Mouse (Mus musculus) thymus, adult 2 months (tissue): ENCODE measurements at regions not wholly inside any gene's neighbourhood (a gene's known extent, or its start where the extent isn't known, plus 50 kb on each side); places are given as distances from the start of the nearest gene placed in this dataset.

Source experiments
- CTCF ChIP-seq: fragments of 200-500 bp; IDR thresholded peaks from 2 replicates; pipeline ENCODE4 v1.5.1; 2012; ENCODE audit warnings: mild to moderate bottlenecking, control low read depth, low read length, moderate library complexity, borderline replicate concordance; ENCODE audit not compliant: control insufficient read depth, poor library complexity, insufficient read depth; ENCODE audit errors: extremely low read depth
- POLR2A ChIP-seq: fragments of 200-500 bp; IDR thresholded peaks from 2 replicates; pipeline ENCODE4 v1.6.1; 2012; ENCODE audit warnings: mild to moderate bottlenecking, low read length, control low read depth, moderate library complexity; ENCODE audit not compliant: control insufficient read depth, poor library complexity, insufficient read depth; ENCODE audit errors: extremely low read depth

DNA sequence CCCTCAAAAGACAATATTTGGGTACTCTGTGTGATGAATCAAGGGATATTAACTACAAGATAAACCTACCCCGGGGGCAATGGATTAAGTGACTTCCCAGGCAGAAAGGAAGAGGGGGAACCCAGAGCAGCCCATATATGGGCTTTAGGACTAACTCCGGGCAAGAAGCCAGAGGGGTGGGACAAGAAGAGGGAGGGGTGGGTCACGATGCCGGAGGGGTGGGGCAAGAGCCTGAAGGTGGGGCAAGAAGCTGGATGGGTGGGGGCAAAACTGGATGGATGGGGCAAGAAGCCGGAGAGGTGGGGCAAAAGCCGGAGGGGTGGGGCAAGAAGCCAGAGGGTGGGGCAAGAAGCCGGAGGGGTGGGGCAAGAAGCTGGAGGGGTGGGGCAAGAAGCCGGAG lies 64.1 kb downstream of the Rps29 start:
- no peak for TF ChIP-seq POLR2A
- TF ChIP-seq CTCF: no peak
